Mouse (Mus musculus): ENCODE results near the gene Frat1. TPM values are rescaled to one million over a fixed set of nuclear protein-coding genes. Genes with fewer than 3 reads are reported as not detected.

The Frat1 gene
- polyA plus RNA-seq, 1 experiment from 2014 or later, result 21.1 TPM

GRCm38 (mm10) chr19:41800986-41801741 is 28.6 kb upstream of the Frat1 start:
- WGBS, result 3% methylated on average over 26 of the region's 26 CpGs
- Histone ChIP-seq H3K4me3 (peak overlapping the region; percentile 83), H3K27ac (replicated peaks) (peak overlapping the region; percentile 54), H3K9me3 (no peaks in the 10 kb centered on the region), H3K27me3 (no peaks in the 10 kb centered on the region), H3K4me1 (replicated peaks) (peaks cover 17% of the 10 kb centered on the region), H3K9ac (peak overlapping the region; percentile 60), H3K36me3 (no peaks in the 10 kb centered on the region), H3K4me2 (peak overlapping the region; percentile 71)
- no peak for ATAC-seq (ENCODE audit: low FRiP score, low read depth)

DNA sequence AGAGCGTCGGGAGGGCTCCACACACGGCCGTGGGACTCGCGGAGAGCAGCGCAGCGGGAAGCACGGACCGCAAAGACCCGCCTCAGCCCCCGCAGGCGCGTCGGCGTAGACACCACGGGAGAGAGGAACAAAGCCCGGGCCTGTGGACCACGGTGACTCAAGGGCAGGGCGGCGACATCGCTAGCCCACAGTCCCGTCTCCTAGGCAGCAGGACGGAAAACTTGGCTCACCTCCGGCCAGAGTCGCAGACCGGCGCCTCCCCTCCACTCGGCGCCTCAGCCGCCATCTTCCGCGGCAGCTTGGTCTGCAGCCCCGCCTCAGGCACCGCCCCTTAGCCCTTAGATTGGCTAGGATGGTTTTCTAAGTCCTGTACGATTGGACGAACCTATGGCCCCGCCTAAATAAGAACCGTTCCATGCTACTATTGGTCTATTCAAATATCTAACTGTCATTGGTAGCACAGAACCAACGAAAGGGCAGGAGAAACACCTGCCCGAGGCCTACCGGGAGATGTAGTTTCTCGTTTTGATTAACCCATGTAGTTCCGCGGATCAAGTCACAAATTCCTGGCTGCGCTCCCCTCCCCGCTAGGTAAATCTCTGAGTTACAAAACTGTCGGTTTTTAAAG is 27.9 kb upstream of the Frat1 start, which contains the start of gene Arhgap19:
Gene Arhgap19 (minus strand): TSS at position 306 of the 628 bp plus-strand sequence.
- Histone ChIP-seq H3K27ac (replicated peaks) (peak within 1 kb of the TSS; percentile 54), H3K27me3 (no peaks in the 10 kb centered on the region), H3K36me3 (no peaks in the 10 kb centered on the region), H3K4me2 (peak within 1 kb of the TSS; percentile 71), H3K9ac (peak within 1 kb of the TSS; percentile 60), H3K4me3 (peak within 1 kb of the TSS; percentile 83), H3K4me1 (replicated peaks) (peaks cover 17% of the 10 kb centered on the region), H3K9me3 (no peaks in the 10 kb centered on the region)
- peak; percentile 100 for ATAC-seq (ENCODE audit: low FRiP score, low read depth)
- WGBS, result under 1% methylated on average over 48 of the region's 48 CpGs

DNA sequence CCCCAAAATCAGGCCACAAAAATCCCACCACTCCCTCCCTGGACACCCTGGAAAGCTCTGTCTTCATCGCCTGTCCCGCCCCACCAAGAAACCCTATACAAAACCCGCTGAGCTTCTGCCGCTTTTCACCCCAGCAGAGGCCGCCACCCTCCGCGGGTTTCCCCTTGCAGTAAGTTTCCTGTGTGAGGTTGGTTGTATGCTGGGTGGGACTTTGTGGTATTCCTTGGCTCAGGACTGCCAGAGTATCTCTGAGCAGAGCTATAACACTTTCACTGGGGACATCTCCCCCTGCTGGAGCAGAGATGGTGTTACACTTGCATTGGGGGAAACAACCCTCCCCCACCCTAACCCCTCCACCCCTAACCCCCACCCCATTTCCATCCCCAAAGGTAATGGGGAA is 26.4 kb upstream of the Frat1 start:
- no peaks in the 10 kb centered on the region for H3K27me3 ChIP-seq
- whole genome bisulfite sequencing, result 46% methylated on average over 7 of the region's 7 CpGs
- no peak overlapping the region for H3K27ac ChIP-seq (replicated peaks)
- no peak overlapping the region for H3K4me2 ChIP-seq
- no peaks in the 10 kb centered on the region for H3K36me3 ChIP-seq
- H3K4me1 ChIP-seq (replicated peaks), result peaks cover 17% of the 10 kb centered on the region
- no peak overlapping the region for H3K4me3 ChIP-seq
- H3K9me3 ChIP-seq, result no peaks in the 10 kb centered on the region
- no peak for ATAC-seq (ENCODE audit: low FRiP score, low read depth)
- H3K9ac ChIP-seq, result no peak overlapping the region

- H3K9me3 ChIP-seq, result no peaks in the 10 kb centered on the region
- H3K4me1 ChIP-seq (replicated peaks), result peaks cover 9% of the 10 kb centered on the region
- H3K4me2 ChIP-seq, result no peak overlapping the region
- no peaks in the 10 kb centered on the region for H3K27me3 ChIP-seq
- WGBS, result 88% methylated on average over 4 of the region's 4 CpGs
- no peak overlapping the region for H3K27ac ChIP-seq (replicated peaks)
- no peak overlapping the region for H3K9ac ChIP-seq
- no peaks in the 10 kb centered on the region for H3K36me3 ChIP-seq
- no peak for ATAC-seq (ENCODE audit: low FRiP score, low read depth)
- H3K4me3 ChIP-seq, result no peak overlapping the region
Measured at GRCm38 (mm10) chr19:41805831-41806230, 23.9 kb upstream of the Frat1 start.

GRCm38 (mm10) chr19:41807497-41807896 is 22.3 kb upstream of the Frat1 start:
- Histone ChIP-seq H3K4me1 (replicated peaks) (peaks cover under 1% of the 10 kb centered on the region; the same call in 1 of the 2 replicates), H3K9ac (no peak overlapping the region), H3K27ac (replicated peaks) (no peak overlapping the region), H3K4me3 (no peak overlapping the region), H3K27me3 (no peaks in the 10 kb centered on the region), H3K36me3 (no peaks in the 10 kb centered on the region), H3K4me2 (no peak overlapping the region), H3K9me3 (no peaks in the 10 kb centered on the region)
- ATAC-seq (ENCODE audit: low FRiP score, low read depth), result no peak
- 84% methylated on average over 9 of the region's 9 CpGs for WGBS

- 85% methylated on average over 8 of the region's 8 CpGs for WGBS
- Histone ChIP-seq H3K4me2 (no peak overlapping the region), H3K9me3 (no peaks in the 10 kb centered on the region), H3K4me3 (no peak overlapping the region), H3K36me3 (no peaks in the 10 kb centered on the region), H3K27me3 (no peaks in the 10 kb centered on the region), H3K27ac (replicated peaks) (no peak overlapping the region), H3K9ac (no peak overlapping the region), H3K4me1 (replicated peaks) (no peaks in the 10 kb centered on the region)
- ATAC-seq (ENCODE audit: low FRiP score, low read depth), result no peak
Measured at GRCm38 (mm10) chr19:41808104-41808634, 21.6 kb upstream of the Frat1 start.

DNA sequence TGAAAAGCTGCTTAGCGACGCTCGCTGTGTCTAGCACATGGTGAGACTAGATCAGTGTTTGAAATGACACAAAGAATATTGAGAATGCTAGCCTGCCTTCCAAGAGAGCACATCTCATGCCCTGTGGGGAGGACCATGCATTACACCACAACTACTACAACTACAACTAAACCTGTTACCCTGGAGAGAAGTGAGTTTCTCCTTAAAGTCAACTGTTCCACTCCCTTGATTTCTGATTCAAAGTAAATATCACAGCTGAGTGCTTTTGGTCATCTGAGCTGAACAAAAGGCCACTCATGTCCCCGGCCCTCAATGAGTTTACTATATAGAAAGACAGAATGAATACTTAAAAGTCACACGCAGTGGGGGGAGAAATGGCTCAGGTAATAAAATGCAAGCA is 19.7 kb upstream of the Frat1 start:
- Histone ChIP-seq H3K9me3 (no peaks in the 10 kb centered on the region), H3K4me1 (replicated peaks) (no peaks in the 10 kb centered on the region), H3K9ac (no peak overlapping the region), H3K27ac (replicated peaks) (no peak overlapping the region), H3K4me3 (no peak overlapping the region), H3K27me3 (no peaks in the 10 kb centered on the region), H3K36me3 (no peaks in the 10 kb centered on the region), H3K4me2 (no peak overlapping the region)
- 78% methylated on average over 5 of the region's 5 CpGs for WGBS
- ATAC-seq (ENCODE audit: low FRiP score, low read depth), result no peak

DNA sequence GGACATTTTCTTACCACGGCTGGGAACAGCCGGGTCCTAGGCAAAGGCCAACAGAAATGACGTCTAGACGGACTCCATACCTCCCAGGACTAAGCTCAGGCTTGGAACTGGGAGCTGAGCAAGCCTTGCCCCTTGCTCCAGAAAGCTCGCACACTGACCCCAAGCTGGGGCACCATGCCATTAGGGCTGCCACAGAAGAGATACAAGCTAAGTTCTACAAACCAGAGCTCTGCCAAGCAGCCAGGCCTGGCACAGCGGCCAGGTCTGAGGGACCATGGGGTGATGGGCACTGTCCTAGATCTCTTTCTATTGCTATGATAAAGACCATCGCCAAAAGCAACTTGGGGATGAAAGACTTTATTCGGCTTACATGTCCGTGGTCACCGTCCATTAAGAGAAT is 17.2 kb upstream of the Frat1 start:
- H3K4me1 ChIP-seq (replicated peaks), result no peaks in the 10 kb centered on the region
- H3K4me3 ChIP-seq, result no peak overlapping the region
- no peak overlapping the region for H3K9ac ChIP-seq
- no peaks in the 10 kb centered on the region for H3K36me3 ChIP-seq
- ATAC-seq (ENCODE audit: low FRiP score, low read depth), result no peak
- 94% methylated on average over 10 of the region's 10 CpGs for WGBS
- no peak overlapping the region for H3K4me2 ChIP-seq
- no peaks in the 10 kb centered on the region for H3K9me3 ChIP-seq
- no peak overlapping the region for H3K27ac ChIP-seq (replicated peaks)
- no peaks in the 10 kb centered on the region for H3K27me3 ChIP-seq

DNA sequence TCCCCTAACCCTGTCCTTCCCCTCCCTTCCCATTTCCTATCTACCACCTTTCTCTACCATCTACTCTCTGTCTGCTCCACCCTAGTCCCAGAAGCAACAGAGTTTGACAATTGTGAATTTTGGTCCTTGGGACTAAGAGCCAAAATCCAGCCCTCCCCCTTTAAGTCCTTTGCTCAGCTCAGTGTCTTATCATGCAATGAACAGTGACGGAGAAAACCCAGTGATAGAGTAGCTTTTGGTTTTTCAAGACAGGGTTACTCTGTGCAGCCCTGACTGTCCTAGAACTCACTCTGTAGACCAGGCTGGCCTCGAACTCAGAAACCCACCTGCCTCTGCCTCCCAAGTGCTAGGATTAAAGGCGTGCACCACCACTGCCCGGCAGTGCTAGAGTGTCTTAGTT is 16.4 kb upstream of the Frat1 start:
- Histone ChIP-seq H3K36me3 (no peaks in the 10 kb centered on the region), H3K9ac (no peak overlapping the region), H3K27ac (replicated peaks) (no peak overlapping the region), H3K27me3 (no peaks in the 10 kb centered on the region), H3K4me3 (no peak overlapping the region), H3K4me1 (replicated peaks) (no peaks in the 10 kb centered on the region), H3K4me2 (no peak overlapping the region), H3K9me3 (no peaks in the 10 kb centered on the region)
- ATAC-seq (ENCODE audit: low FRiP score, low read depth), result no peak
- 93% methylated on average over 4 of the region's 4 CpGs for WGBS

GRCm38 (mm10) chr19:41816410-41816809 is 13.4 kb upstream of the Frat1 start:
- ATAC-seq (ENCODE audit: low FRiP score, low read depth), result no peak
- H3K9me3 ChIP-seq, result no peaks in the 10 kb centered on the region
- no peaks in the 10 kb centered on the region for H3K36me3 ChIP-seq
- no peak overlapping the region for H3K9ac ChIP-seq
- no peak overlapping the region for H3K4me2 ChIP-seq
- no peak overlapping the region for H3K4me3 ChIP-seq
- H3K27ac ChIP-seq (replicated peaks), result no peak overlapping the region
- WGBS, result 86% methylated on average over 5 of the region's 5 CpGs
- no peaks in the 10 kb centered on the region for H3K27me3 ChIP-seq
- no peaks in the 10 kb centered on the region for H3K4me1 ChIP-seq (replicated peaks)

DNA sequence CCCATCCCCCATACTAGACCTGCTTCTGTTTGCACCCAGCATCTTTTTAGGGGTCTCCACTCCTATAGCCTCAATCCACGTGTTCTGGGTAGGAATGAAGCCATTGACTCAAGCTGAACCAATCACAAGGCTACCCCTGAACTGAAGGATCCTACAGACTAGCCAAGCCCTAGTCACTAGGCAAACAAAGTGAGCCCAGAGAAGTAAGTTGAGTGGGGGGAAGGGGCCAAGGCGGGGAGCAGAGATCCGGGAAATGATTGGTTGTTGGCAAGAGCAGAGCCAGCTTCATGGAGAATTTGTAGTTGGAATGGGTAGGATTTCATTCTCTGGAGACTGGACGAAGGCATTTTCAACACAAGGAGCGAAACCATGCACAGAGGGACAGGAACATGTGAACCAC is 12.9 kb upstream of the Frat1 start:
- H3K27ac ChIP-seq (replicated peaks), result no peak overlapping the region
- H3K4me1 ChIP-seq (replicated peaks), result no peaks in the 10 kb centered on the region
- no peaks in the 10 kb centered on the region for H3K36me3 ChIP-seq
- no peaks in the 10 kb centered on the region for H3K9me3 ChIP-seq
- H3K4me2 ChIP-seq, result no peak overlapping the region
- no peaks in the 10 kb centered on the region for H3K27me3 ChIP-seq
- no peak overlapping the region for H3K4me3 ChIP-seq
- ATAC-seq (ENCODE audit: low FRiP score, low read depth), result no peak
- no peak overlapping the region for H3K9ac ChIP-seq
- 66% methylated on average over 5 of the region's 5 CpGs for WGBS

DNA sequence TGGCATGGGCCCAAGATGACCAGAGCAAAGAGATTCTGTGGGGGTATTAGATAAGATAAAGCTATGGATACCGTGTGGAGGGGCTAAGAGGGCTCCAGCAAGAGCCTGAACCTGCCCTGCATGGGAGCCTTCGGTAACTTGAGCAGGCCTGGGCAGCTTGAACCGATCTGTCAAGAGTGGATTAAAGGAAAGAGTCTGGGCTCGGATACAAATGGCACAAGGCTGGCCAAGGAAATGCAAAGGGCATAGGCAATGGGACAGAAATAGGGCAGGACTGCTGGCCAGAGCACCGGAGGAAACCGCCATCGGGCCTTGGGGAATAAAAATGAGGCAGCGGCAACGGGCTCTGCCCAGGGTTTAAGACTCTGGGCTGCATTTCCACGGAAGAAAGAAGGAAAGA is 12.4 kb upstream of the Frat1 start:
- Histone ChIP-seq H3K9me3 (no peaks in the 10 kb centered on the region), H3K4me3 (no peak overlapping the region), H3K36me3 (no peaks in the 10 kb centered on the region), H3K4me2 (no peak overlapping the region), H3K4me1 (replicated peaks) (no peaks in the 10 kb centered on the region), H3K9ac (no peak overlapping the region), H3K27me3 (no peaks in the 10 kb centered on the region), H3K27ac (replicated peaks) (no peak overlapping the region)
- ATAC-seq (ENCODE audit: low FRiP score, low read depth), result no peak
- 64% methylated on average over 10 of the region's 10 CpGs for whole genome bisulfite sequencing

All from hindbrain, embryonic 15.5 days (tissue).